Mouse (Mus musculus): Measurements from ENCODE around the gene Ugt1a1. TPM values are rescaled to one million over a fixed set of nuclear protein-coding genes. Genes with fewer than 3 reads are reported as not detected.

Gene Ugt1a1
- polyA plus RNA-seq, 1 experiment from 2014 or later: 30.1 TPM

GRCm38 (mm10) chr1:88263778-88264177 lies 52.0 kb downstream of the Ugt1a1 start:
- WGBS: 91% methylated on average over 5 of the region's 5 CpGs
- no peak for ATAC-seq

GRCm38 (mm10) chr1:88264237-88264868 lies 52.6 kb downstream of the Ugt1a1 start:
- Histone ChIP-seq H3K27ac (no peak overlapping the region), H3K4me2 (replicated peaks) (no peak overlapping the region), H3K4me3 (replicated peaks) (no peak overlapping the region), H3K9me3 (no peaks in the 10 kb centered on the region), H3K27me3 (replicated peaks) (no peaks in the 10 kb centered on the region), H3K4me1 (replicated peaks) (peaks cover 12% of the 10 kb centered on the region; the same call in 1 of the 2 replicates), H3K9ac (no peak overlapping the region), H3K36me3 (peaks cover 92% of the 10 kb centered on the region)
- no peak for ATAC-seq
- WGBS: 84% methylated on average over 7 of the region's 7 CpGs

More at GRCm38 (mm10) chr1:88263778-88264177, 52.0 kb downstream of the Ugt1a1 start:
- Histone ChIP-seq H3K27ac (no peak overlapping the region), H3K36me3 (peaks cover 87% of the 10 kb centered on the region), H3K4me1 (replicated peaks) (peaks cover 15% of the 10 kb centered on the region; the same call in 1 of the 2 replicates), H3K4me3 (replicated peaks) (no peak overlapping the region), H3K27me3 (replicated peaks) (no peaks in the 10 kb centered on the region), H3K9ac (no peak overlapping the region), H3K9me3 (no peaks in the 10 kb centered on the region), H3K4me2 (replicated peaks) (no peak overlapping the region)

GRCm38 (mm10) chr1:88264869-88265240 lies 53.1 kb downstream of the Ugt1a1 start:
- WGBS: 78% methylated on average over 4 of the region's 4 CpGs
- Histone ChIP-seq H3K9me3 (no peaks in the 10 kb centered on the region), H3K36me3 (peaks cover 97% of the 10 kb centered on the region), H3K27me3 (replicated peaks) (no peaks in the 10 kb centered on the region), H3K4me3 (replicated peaks) (no peak overlapping the region), H3K4me1 (replicated peaks) (peaks cover 7% of the 10 kb centered on the region; the same call in 1 of the 2 replicates), H3K27ac (no peak overlapping the region), H3K4me2 (replicated peaks) (no peak overlapping the region), H3K9ac (no peak overlapping the region)
- ATAC-seq: no peak

GRCm38 (mm10) chr1:88266123-88266522 lies 54.4 kb downstream of the Ugt1a1 start:
- 89% methylated on average over 13 of the region's 13 CpGs for WGBS
- Histone ChIP-seq H3K36me3 (peaks cover 86% of the 10 kb centered on the region), H3K4me2 (replicated peaks) (no peak overlapping the region), H3K27ac (no peak overlapping the region), H3K4me1 (replicated peaks) (0 out of 2 replicates have a peak, but pooled peaks cover 3% of the 10 kb centered on the region), H3K9ac (no peak overlapping the region), H3K27me3 (replicated peaks) (no peaks in the 10 kb centered on the region), H3K9me3 (no peaks in the 10 kb centered on the region), H3K4me3 (replicated peaks) (no peak overlapping the region)
- no peak for ATAC-seq

- ATAC-seq: no peak
- Histone ChIP-seq H3K4me2 (replicated peaks) (no peak overlapping the region), H3K9ac (no peak overlapping the region), H3K27me3 (replicated peaks) (no peaks in the 10 kb centered on the region), H3K9me3 (no peaks in the 10 kb centered on the region), H3K4me1 (replicated peaks) (no peaks in the 10 kb centered on the region), H3K27ac (no peak overlapping the region), H3K36me3 (peaks cover 84% of the 10 kb centered on the region), H3K4me3 (replicated peaks) (no peak overlapping the region)
- WGBS: 93% methylated on average over 6 of the region's 6 CpGs
Observed at GRCm38 (mm10) chr1:88267489-88267888, 55.7 kb downstream of the Ugt1a1 start.

GRCm38 (mm10) chr1:88268070-88268469 lies 56.3 kb downstream of the Ugt1a1 start:
- Histone ChIP-seq H3K4me2 (replicated peaks) (no peak overlapping the region), H3K27me3 (replicated peaks) (no peaks in the 10 kb centered on the region), H3K9me3 (no peaks in the 10 kb centered on the region), H3K27ac (no peak overlapping the region), H3K4me1 (replicated peaks) (no peaks in the 10 kb centered on the region), H3K4me3 (replicated peaks) (no peak overlapping the region), H3K36me3 (peaks cover 83% of the 10 kb centered on the region), H3K9ac (no peak overlapping the region)
- 83% methylated on average over 6 of the region's 6 CpGs for WGBS
- no peak for ATAC-seq

Other genes starting within 250 kb of the Ugt1a1 start
- gene Usp40, start 203.4 kb upstream of the Ugt1a1 start, polyA plus RNA-seq (2015; fragmentation: Nextera tagmentation; extraction: Ambion mirVana): 28.8 and 29.4 TPM in 2 replicates
- not detected in 2 replicates for gene Ugt1a10, start 156.6 kb upstream of the Ugt1a1 start, polyA plus RNA-seq (2015; fragmentation: Nextera tagmentation; extraction: Ambion mirVana)
- 5.6 and 8.0 TPM in 2 replicates for gene Ugt1a9, start 141.2 kb upstream of the Ugt1a1 start, polyA plus RNA-seq (2015; fragmentation: Nextera tagmentation; extraction: Ambion mirVana)
- gene Ugt1a8, start 124.1 kb upstream of the Ugt1a1 start, polyA plus RNA-seq (2015; fragmentation: Nextera tagmentation; extraction: Ambion mirVana): not detected in 2 replicates
- 49.1 and 49.8 TPM in 2 replicates for gene Ugt1a7c, start 116.9 kb upstream of the Ugt1a1 start, polyA plus RNA-seq (2015; fragmentation: Nextera tagmentation; extraction: Ambion mirVana)
- 0.29 and 0.36 TPM in 2 replicates for gene Ugt1a6b, start 108.7 kb upstream of the Ugt1a1 start, polyA plus RNA-seq (2015; fragmentation: Nextera tagmentation; extraction: Ambion mirVana)
- 7.9 and 10.3 TPM in 2 replicates for gene Ugt1a6a, start 77.2 kb upstream of the Ugt1a1 start, polyA plus RNA-seq (2015; fragmentation: Nextera tagmentation; extraction: Ambion mirVana)
- not detected in 2 replicates for gene Ugt1a5, start 45.9 kb upstream of the Ugt1a1 start, polyA plus RNA-seq (2015; fragmentation: Nextera tagmentation; extraction: Ambion mirVana)
- 0.14 and 0.18 TPM in 2 replicates for gene Ugt1a2, start 11.4 kb upstream of the Ugt1a1 start, polyA plus RNA-seq (2015; fragmentation: Nextera tagmentation; extraction: Ambion mirVana)
- gene Dnajb3, start 6.2 kb upstream of the Ugt1a1 start, polyA plus RNA-seq (2015; fragmentation: Nextera tagmentation; extraction: Ambion mirVana): 6.1 and 8.3 TPM in 2 replicates
- gene Mroh2a, start 15.0 kb downstream of the Ugt1a1 start, polyA plus RNA-seq (2015; fragmentation: Nextera tagmentation; extraction: Ambion mirVana): 0.88 and 1.0 TPM in 2 replicates
- 158 and 160 TPM in 2 replicates for gene Hjurp, start 65.7 kb downstream of the Ugt1a1 start, polyA plus RNA-seq (2015; fragmentation: Nextera tagmentation; extraction: Ambion mirVana)
- gene Trpm8, start 65.7 kb downstream of the Ugt1a1 start, polyA plus RNA-seq (2015; fragmentation: Nextera tagmentation; extraction: Ambion mirVana): not detected in 2 replicates
- gene Spp2, start 195.0 kb downstream of the Ugt1a1 start, polyA plus RNA-seq (2015; fragmentation: Nextera tagmentation; extraction: Ambion mirVana): 9.5 and 11.6 TPM in 2 replicates